Mouse (Mus musculus) liver, postnatal 0 days (tissue): ENCODE data around the gene Bnc2. TPM values are rescaled to one million over a fixed set of nuclear protein-coding genes. Genes with fewer than 3 reads are reported as not detected.

ENCODE experiments used
- ATAC-seq: fragments of 200-750 bp; cut with Nextera tagmentation; 2 replicates; pipeline ENCODE4 v1.8.0; 2017; ENCODE audit warnings: mild to moderate bottlenecking, moderate library complexity
- DNase-seq: peaks from one replicate; pipeline ENCODE4 v3.0.0-alpha.2; 2016
- H3K27ac ChIP-seq: fragments of 300-500 bp; sonication (generic); 2 replicates; pipeline ENCODE4 v1.5.1; 2014; ENCODE audit warnings: antibody characterized with exemption, moderate library complexity, mild to moderate bottlenecking, low read depth
- H3K27me3 ChIP-seq: fragments of 300-500 bp; sonication (generic); 2 replicates; pipeline ENCODE4 v1.6.1; 2014; ENCODE audit warnings: low read length, control low read depth, mixed read lengths; ENCODE audit not compliant: insufficient read depth
- H3K36me3 ChIP-seq: fragments of 300-500 bp; sonication (generic); replicated peaks from 2 replicates; pipeline ENCODE4 v1.6.1; 2014; ENCODE audit warnings: mild to moderate bottlenecking, control low read depth, low read length, moderate library complexity, mixed read lengths; ENCODE audit not compliant: insufficient read depth
- H3K4me1 ChIP-seq: fragments of 300-500 bp; sonication (generic); 2 replicates; pipeline ENCODE4 v1.6.1; 2014; ENCODE audit warnings: antibody characterized with exemption, mild to moderate bottlenecking, control low read depth; ENCODE audit not compliant: insufficient read depth
- H3K4me2 ChIP-seq: fragments of 300-500 bp; sonication (generic); 2 replicates; pipeline ENCODE4 v1.6.1; 2014; ENCODE audit warnings: low read depth, mild to moderate bottlenecking, low read length, moderate library complexity, mixed read lengths
- H3K4me3 ChIP-seq: fragments of 300-500 bp; sonication (generic); 2 replicates; pipeline ENCODE4 v1.5.1; 2014; ENCODE audit warnings: low read depth, low read length
- H3K9ac ChIP-seq: fragments of 300-500 bp; sonication (generic); replicated peaks from 2 replicates; pipeline ENCODE4 v1.6.1; 2014; ENCODE audit warnings: mild to moderate bottlenecking, moderate library complexity
- H3K9me3 ChIP-seq: fragments of 300-500 bp; sonication (generic); 2 replicates; pipeline ENCODE4 v1.6.1; 2016; ENCODE audit warnings: mild to moderate bottlenecking, control low read depth, low read length, mixed read lengths
- CTCF ChIP-seq: sonication (generic); IDR thresholded peaks from 2 replicates; pipeline ENCODE4 v1.5.1; 2016; ENCODE audit warnings: antibody characterized with exemption, low read depth
- EP300 ChIP-seq: IDR thresholded peaks from 2 replicates; pipeline ENCODE4 v1.6.1; 2016; ENCODE audit warnings: antibody characterized with exemption, low read depth, mild to moderate bottlenecking
- WGBS: fragments of 180-500 bp; shearing (Covaris S2); extraction: QIAGEN DNeasy Blood & Tissue Kit; methylation state at CpG from one replicate; pipeline ENCODE4 v1.1.7; 2014; ENCODE audit not compliant: insufficient replicate concordance; 5-methylcytosine and 5-hydroxymethylcytosine counted together
- polyA plus RNA-seq: library from polyadenylated mRNA; unstranded; fragments of >200 nt; fragmentation: Nextera tagmentation; extraction: Ambion mirVana; gene quantifications from 2 replicates; pipeline ENCODE4 v1.2.1, GENCODE M21; 2015

The Bnc2 gene
- polyA plus RNA-seq, 1 experiment from 2014 or later, result 0.32 TPM

DNA sequence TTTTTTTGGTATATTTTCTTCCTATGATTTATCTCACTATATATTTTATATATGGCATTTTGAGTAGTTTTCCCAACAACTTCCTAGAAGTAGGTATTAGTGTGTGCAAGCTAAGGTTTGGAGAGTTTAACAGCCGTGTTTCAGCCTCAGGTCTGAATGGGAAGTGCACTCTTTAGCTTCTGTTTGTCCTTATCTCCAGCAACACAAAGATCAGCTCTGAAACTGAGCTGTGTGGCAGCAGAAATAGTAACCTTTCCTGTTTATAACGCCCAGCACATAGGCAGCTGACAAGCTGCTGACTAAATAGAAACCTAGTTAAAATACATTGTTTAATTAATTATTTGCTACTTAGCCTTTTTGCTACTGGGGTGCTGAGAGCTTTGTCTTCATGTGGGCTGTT, 353.5 kb downstream of the Bnc2 start:
- no peak overlapping the region for H3K4me3 ChIP-seq
- no peak overlapping the region for H3K9ac ChIP-seq
- no peaks in the 10 kb centered on the region for H3K36me3 ChIP-seq
- no peaks in the 10 kb centered on the region for H3K9me3 ChIP-seq
- TF ChIP-seq CTCF, result no peak
- H3K27ac ChIP-seq, result no peak overlapping the region
- H3K4me2 ChIP-seq, result no peak overlapping the region
- ATAC-seq (no peak), DNase-seq (no peak)
- 12% methylated on average over 2 of the region's 2 CpGs for WGBS
- H3K4me1 ChIP-seq, result no peaks in the 10 kb centered on the region
- no peaks in the 10 kb centered on the region for H3K27me3 ChIP-seq

GRCm38 (mm10) chr4:84317421-84317820, 357.7 kb downstream of the Bnc2 start:
- DNase-seq (no peak), ATAC-seq (no peak)
- Histone ChIP-seq H3K27me3 (no peaks in the 10 kb centered on the region), H3K4me1 (no peaks in the 10 kb centered on the region), H3K9ac (no peak overlapping the region), H3K36me3 (no peaks in the 10 kb centered on the region), H3K9me3 (no peaks in the 10 kb centered on the region), H3K4me2 (no peak overlapping the region), H3K4me3 (no peak overlapping the region), H3K27ac (no peak overlapping the region)
- 80% methylated on average over 3 of the region's 3 CpGs for WGBS
- TF ChIP-seq EP300 (no peak), CTCF (no peak)

GRCm38 (mm10) chr4:84311371-84311770, 363.7 kb downstream of the Bnc2 start:
- Histone ChIP-seq H3K4me2 (no peak overlapping the region), H3K9me3 (no peaks in the 10 kb centered on the region), H3K27me3 (no peaks in the 10 kb centered on the region), H3K36me3 (no peaks in the 10 kb centered on the region), H3K4me3 (no peak overlapping the region), H3K4me1 (no peaks in the 10 kb centered on the region), H3K9ac (no peak overlapping the region), H3K27ac (no peak overlapping the region)
- 66% methylated on average over 2 of the region's 2 CpGs for WGBS
- ATAC-seq, result no peak
- TF ChIP-seq CTCF (no peak), EP300 (no peak)
- no peak for DNase-seq

- Histone ChIP-seq H3K4me3 (no peak overlapping the region), H3K4me2 (no peak overlapping the region), H3K9ac (no peak overlapping the region), H3K27ac (no peak overlapping the region), H3K4me1 (no peaks in the 10 kb centered on the region), H3K36me3 (no peaks in the 10 kb centered on the region), H3K27me3 (no peaks in the 10 kb centered on the region), H3K9me3 (no peaks in the 10 kb centered on the region)
- TF ChIP-seq CTCF (no peak), EP300 (no peak)
- ATAC-seq, result no peak
- 76% methylated on average over 3 of the region's 3 CpGs for WGBS
- DNase-seq, result no peak
These were observed 364.2 kb downstream of the Bnc2 start for GRCm38 (mm10) chr4:84310851-84311250.

DNA sequence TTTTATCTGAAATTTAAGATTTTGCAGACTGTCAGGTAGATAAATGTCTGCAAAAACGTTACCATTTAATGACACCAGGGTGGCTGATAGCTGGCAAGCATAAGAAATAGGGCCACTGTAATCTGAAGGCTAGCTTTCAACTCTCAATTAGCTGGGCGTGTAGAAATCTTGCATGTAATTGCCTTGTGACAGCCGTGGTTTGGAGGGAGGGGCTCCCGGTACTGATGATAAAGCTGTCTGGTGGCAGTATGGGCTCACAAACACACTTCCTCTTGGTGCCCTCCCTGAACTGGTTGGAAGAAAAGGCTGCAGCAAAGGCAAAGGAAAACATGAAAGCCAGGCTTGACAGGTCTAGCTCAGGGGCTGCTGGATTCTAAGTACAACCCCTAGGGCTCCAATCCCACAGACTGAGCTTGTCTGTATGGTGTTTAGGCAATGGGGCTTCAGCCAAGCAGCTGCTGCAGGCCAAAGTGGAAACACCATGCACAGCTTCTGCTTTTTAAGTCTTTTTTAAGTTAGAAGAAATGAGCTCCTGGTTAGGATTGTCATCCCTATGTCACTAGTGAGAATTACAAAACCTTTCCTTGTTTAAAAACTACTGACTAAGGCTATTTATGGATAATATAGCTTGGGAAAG, 366.7 kb downstream of the Bnc2 start:
- Histone ChIP-seq H3K4me1 (no peaks in the 10 kb centered on the region), H3K4me2 (no peak overlapping the region), H3K36me3 (no peaks in the 10 kb centered on the region), H3K27ac (no peak overlapping the region), H3K9me3 (no peaks in the 10 kb centered on the region), H3K27me3 (no peaks in the 10 kb centered on the region), H3K4me3 (no peak overlapping the region), H3K9ac (no peak overlapping the region)
- 32% methylated on average over 4 of the region's 4 CpGs for WGBS
- DNase-seq (no peak), ATAC-seq (no peak)
- TF ChIP-seq CTCF, result no peak
- no peak for TF ChIP-seq EP300

DNA sequence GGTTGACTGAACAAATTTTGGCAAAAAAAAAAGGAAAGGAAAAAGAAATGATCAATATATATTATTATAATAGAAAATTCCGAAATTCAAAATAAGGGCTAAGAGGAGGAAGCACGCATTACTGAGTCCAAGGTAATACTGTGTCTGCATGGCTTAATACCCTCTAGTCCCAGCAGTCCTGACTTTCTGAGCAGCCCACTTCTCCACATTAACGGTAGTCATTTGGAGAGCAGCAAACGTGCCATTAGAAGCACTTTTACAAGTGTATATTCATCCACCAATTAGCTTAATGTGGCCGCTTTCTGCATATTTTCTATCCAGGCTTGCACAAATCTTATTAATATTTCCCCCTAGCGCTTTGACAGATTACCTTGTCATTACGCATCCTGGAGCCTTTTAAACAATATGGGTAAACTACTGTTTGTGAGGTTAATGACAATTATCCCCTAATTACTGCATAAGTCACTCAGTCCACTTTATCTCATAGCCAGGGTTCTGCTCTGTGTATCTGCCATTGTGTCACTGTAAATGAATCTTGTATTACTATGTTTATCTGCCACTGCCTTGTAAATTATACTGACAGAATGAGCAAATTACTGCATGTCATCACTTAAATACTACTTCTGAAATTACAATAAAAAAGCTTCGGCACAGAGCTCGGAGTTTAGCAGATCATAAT, 368.0 kb downstream of the Bnc2 start:
- DNase-seq, result no peak
- Histone ChIP-seq H3K4me2 (no peak overlapping the region), H3K9ac (no peak overlapping the region), H3K27ac (no peak overlapping the region), H3K36me3 (no peaks in the 10 kb centered on the region), H3K4me3 (no peak overlapping the region), H3K9me3 (no peaks in the 10 kb centered on the region), H3K27me3 (no peaks in the 10 kb centered on the region), H3K4me1 (no peaks in the 10 kb centered on the region)
- 75% methylated on average over 9 of the region's 9 CpGs for WGBS
- TF ChIP-seq EP300, result no peak
- no peak for TF ChIP-seq CTCF
- no peak for ATAC-seq
